Mouse (Mus musculus): ENCODE measurements around the gene Bpifb6.

Bpifb6 gene

GRCm38 (mm10) chr2:153900088-153900487 lies at the start of gene Bpifb6:
Gene Bpifb6, plus strand, starts transcription at chr2:153900388.
- DNase-seq: no peak

DNA sequence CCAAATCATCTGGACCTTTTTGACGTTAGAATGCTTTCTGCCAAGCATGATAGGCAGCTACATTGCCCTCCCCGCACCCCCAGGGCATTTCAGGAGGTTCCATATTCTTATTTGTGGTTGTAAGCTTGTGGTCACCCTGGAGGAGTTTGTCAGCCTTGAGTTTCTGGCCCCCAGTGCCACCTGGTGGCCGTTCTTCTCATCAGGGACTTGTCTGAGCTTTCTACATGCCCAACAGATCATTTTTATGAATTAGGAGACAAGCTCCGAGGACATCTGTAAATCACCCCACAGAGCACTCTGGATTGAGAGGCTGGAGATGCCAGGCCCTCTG lies 49.2 kb upstream of the Bpifb6 start:
- peak; percentile 64 for DNase-seq

DNA sequence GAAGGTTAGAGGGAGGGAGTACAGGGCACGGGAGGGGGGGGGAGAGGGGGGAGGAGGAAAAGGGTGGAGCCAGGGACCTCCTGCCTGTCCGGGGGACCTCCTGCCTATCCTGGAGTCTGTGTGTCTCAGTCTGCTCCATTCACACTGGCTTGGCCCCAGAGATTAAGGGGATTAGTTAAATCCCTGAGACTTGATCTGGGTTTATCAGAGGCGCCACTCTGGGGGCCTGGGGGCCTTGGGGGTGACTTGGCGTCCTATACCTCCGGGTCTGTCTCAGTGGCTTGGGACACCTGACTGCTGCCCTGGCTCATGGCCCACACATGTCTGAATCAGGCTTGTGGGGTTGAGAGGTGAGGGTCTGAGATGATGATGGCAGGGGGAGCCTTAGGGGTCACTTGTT lies 46.6 kb upstream of the Bpifb6 start:
- DNase-seq: no peak

- no peak for DNase-seq
Observed at GRCm38 (mm10) chr2:153859581-153859980, 40.6 kb upstream of the Bpifb6 start.

- no peak for DNase-seq
Observed at GRCm38 (mm10) chr2:153860315-153860714, 39.9 kb upstream of the Bpifb6 start.

GRCm38 (mm10) chr2:153860715-153861114 lies 39.5 kb upstream of the Bpifb6 start:
- DNase-seq: no peak

GRCm38 (mm10) chr2:153861960-153862359 lies 38.2 kb upstream of the Bpifb6 start:
- no peak for DNase-seq

DNA sequence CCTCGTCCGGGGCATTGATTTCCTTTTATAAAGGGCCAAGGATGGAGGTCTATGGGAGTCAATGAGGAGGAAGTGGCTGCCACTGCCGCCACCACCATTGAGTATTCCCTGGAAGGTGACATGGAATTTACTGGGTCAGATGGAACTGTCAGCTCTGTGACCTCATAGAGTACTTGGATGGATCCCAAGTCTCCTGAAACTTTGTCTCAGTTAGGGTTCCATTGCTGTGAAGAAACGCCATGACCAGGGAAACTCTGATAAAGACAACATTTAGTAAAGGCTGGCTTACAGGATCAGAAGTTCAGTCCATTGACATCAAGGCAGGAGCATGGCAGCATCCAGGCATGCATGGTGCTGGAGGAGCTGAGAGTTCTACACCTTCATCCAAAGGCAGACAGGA lies 29.2 kb upstream of the Bpifb6 start, which contains the start of gene Sun5:
Gene Sun5 (minus strand): TSS at position 101 of the 400 bp plus-strand sequence.
- DNase-seq: no peak

GRCm38 (mm10) chr2:153874745-153875144 lies 25.4 kb upstream of the Bpifb6 start, which contains the start of gene Bpifb2:
Gene Bpifb2, plus strand, starts transcription at chr2:153875045.
- DNase-seq: no peak

- DNase-seq: no peak
Observed at GRCm38 (mm10) chr2:153899111-153899510, 1.1 kb upstream of the Bpifb6 start.

DNA sequence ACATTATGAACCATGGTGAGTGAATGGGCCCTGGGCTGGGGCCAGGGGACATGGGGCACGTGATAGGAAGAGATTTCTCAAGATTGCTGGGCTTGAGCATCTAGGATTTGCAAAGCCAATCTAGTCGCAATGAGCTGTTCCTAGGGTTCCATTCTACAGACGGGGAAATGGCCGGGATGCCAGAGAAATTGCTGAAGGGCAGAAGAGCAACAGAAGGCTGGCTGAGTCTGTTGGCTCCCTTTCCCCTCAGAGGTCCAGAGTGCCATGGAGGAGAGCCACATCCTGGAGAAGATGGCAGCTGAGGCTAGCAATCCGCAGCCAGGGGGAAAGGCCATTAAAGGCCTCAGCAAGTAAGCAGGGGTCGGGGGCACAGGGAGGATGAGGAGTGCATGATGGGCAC lies 2.5 kb downstream of the Bpifb6 start:
- DNase-seq: no peak

DNA sequence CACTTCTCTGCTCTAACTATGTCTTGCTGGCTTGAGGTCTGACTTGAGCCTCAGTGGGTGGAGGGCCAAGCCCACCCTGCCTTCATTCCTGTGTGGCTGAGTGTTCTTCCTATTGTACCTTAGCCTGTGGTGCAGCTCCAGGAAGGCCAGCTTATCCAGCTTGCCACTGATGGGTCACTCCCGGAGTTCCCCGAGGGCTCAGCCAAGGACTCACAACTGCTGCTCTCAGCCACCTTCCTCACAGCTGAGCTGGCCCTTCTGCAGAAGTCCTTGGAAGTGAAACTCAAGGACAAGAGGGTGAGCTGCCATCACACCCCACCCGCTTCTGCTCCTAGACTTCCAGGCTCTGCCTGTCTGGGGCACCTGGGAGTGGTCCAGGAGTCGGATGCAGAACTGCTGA lies 6.4 kb downstream of the Bpifb6 start:
- DNase-seq: no peak

- DNase-seq: peak; percentile 14
Observed at GRCm38 (mm10) chr2:153914151-153914550, 14.0 kb downstream of the Bpifb6 start.

GRCm38 (mm10) chr2:153917930-153918329 lies 17.7 kb downstream of the Bpifb6 start, which contains the start of gene Bpifb3:
Gene Bpifb3, plus strand, starts transcription at chr2:153918230.
- no peak for DNase-seq

DNA sequence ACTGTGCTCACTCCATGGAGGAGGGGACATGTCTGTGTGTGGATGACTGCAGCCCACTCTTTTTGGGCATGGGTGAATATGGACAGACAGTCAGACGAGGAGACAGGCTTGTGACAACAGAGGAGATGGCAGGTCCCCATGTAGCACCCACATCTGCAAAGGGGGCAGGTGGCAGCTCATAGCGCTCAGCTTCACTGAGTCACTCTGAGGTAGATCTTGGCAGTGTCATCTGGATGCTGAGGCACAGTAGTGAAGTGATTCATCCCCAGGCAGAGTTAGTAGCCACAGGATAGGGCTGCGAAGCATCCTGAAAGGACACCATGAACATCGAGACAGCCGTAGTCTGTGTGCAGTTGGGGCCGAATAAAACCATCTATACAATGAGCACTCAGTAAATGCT lies 21.1 kb downstream of the Bpifb6 start:
- DNase-seq: no peak

DNA sequence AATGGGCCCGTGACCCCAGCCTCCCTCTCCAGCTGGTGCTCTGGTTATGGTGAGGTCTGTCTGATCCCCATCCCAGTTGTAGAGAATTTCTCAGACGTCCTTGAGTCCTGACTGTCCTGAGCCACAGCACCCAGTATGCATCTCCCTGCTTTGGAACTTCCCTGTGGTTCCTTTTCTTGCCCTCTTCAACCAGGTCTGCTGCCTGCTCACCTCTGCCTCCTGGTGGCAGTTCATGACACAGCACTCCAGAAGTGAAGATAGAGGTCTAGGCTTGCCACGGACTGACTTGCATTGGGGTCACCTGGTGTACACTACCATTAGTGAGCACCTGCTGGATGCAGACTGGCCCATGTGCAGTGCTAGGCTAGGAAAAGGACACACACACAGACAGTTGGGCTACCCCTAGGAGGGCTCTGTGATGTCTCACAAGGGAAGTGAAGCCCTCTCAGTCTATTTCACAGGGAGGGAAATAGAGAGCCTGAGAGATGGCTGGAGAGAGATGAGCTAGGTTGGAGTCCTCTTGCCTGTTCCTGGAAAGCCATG lies 29.8 kb downstream of the Bpifb6 start:
- DNase-seq: peak; percentile 40

- no peak for DNase-seq
Observed at GRCm38 (mm10) chr2:153931125-153931524, 30.9 kb downstream of the Bpifb6 start.

DNA sequence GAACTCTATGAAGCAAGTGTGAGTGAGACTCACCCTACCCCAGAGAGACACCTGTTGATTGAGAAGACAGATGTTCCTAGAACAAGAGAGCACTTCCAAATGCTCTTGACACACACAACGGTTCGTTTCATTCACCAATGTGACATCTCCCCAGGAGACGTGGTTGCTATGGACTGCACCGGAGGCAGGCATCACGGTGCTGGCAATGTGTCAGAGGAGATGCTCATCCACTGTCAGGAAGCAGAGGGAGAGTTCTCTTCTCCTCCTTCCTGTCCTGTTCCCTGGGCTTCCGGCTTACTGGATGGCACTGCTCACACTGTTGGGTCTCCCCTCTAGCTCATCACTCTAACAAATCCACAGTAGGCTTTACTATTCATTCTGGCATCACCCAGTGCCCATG lies 33.1 kb downstream of the Bpifb6 start:
- DNase-seq: no peak

DNA sequence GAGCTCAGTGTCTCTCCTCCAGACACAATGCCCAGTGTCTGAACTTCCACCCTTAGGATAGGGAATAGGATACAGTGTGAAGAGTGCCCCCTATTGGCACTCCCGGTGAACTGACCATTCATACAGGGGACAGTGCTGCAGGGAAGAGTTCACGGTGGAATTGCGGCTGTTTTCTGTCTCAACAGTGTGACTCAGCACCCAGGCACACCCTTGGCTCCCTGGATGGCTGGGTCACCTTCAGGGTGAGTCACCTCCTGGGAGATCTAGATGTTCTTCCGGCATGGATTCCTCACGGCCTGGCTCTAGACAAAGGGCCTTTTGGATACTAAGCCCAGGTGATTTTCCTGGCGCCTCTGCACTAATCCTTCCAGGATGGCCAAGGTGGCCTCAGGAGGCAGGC lies 35.2 kb downstream of the Bpifb6 start:
- no peak for DNase-seq

- no peak for DNase-seq
Observed at GRCm38 (mm10) chr2:153937843-153938242, 37.7 kb downstream of the Bpifb6 start, which contains the start of gene Bpifb4. Gene Bpifb4, plus strand, starts transcription at chr2:153938212.

- DNase-seq: peak; percentile 59
Observed at GRCm38 (mm10) chr2:153943537-153943936, 43.3 kb downstream of the Bpifb6 start.

DNA sequence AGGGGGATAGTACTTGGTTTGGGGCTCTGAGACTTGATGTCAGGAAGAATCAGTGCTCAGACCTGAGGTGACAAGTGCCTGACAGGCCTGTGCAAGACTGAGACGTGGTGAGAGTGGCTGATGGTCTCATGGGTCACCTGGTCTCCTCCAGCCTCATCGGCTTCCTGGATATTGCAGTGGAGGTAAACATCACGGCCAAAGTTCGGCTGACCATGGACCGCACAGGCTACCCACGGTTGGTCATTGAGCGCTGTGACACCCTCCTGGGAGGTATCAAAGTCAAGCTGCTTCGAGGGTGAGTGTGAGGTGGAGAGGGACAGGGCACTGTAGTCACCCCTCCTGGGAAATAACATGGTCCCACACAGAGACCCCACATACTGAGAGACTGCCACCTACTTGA lies 44.4 kb downstream of the Bpifb6 start:
- DNase-seq: no peak

- DNase-seq: peak; percentile 67
Observed at GRCm38 (mm10) chr2:153952897-153953296, 52.7 kb downstream of the Bpifb6 start.

- DNase-seq: peak; percentile 13
Observed at GRCm38 (mm10) chr2:153953836-153954235, 53.6 kb downstream of the Bpifb6 start.

All from kidney, adult 18-20 months (tissue).